Mouse (Mus musculus): Measurements from ENCODE around the gene Rap2a. TPM values are rescaled to one million over a fixed set of nuclear protein-coding genes. Genes with fewer than 3 reads are reported as not detected.

Gene Rap2a
- total and polyA plus RNA-seq, 3 experiments = 3.6 to 25.1 (median 8.7) TPM

DNA sequence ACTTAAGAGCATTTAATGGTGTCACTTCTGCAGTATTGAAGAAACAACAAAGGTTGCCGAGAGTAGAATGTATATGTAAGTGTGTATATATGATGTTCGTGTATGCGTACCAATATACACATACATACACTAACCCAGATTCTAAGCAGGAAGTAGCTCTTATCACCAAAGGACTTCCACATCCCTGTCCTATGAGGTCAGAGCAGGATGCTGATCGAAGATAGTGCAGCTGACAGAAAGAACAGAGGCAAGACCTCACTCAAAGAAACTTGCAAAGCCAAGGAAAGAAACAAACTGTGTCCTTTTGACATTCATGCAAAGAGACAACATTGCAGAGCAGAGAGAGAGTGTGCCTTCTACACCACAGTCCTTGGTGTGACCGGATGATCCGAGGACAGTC, 66.3 kb downstream of the Rap2a start:
- Histone ChIP-seq H3K4me3 (ENCODE audit: low read depth, low read length) (no peak overlapping the region), H3K27me3 (ENCODE audit: insufficient read depth, low read length) (no peaks in the 10 kb centered on the region), H3K9me3 (replicated peaks) (peaks cover 18% of the 10 kb centered on the region), H3K36me3 (replicated peaks) (no peaks in the 10 kb centered on the region), H3K4me1 (ENCODE audit: insufficient read depth, low read depth, low read length) (no peaks in the 10 kb centered on the region)
- no peak for TF ChIP-seq POLR2AphosphoS5 (IDR thresholded peaks at IDR 0.05; ENCODE audit: insufficient replicate concordance, low read depth, low read length)
- no peak for TF ChIP-seq CTCF (IDR thresholded peaks at IDR 0.05; ENCODE audit: low read depth, low read length)
- no peak for TF ChIP-seq GATA1 (IDR thresholded peaks at IDR 0.05; ENCODE audit: borderline replicate concordance, low read length)
- TF ChIP-seq TAL1 (conservative IDR thresholded peaks at IDR 0.05; ENCODE audit: low read depth, low read length) = no peak
- no peak for TF ChIP-seq GATA2 (IDR thresholded peaks at IDR 0.05; ENCODE audit: borderline replicate concordance, low read depth, low read length)
- DNase-seq (ENCODE audit: low spot score) (no peak), ATAC-seq (ENCODE audit: extremely low read depth, insufficient number of reproducible peaks, low FRiP score, poor library complexity, severe bottlenecking) (no peak)

DNA sequence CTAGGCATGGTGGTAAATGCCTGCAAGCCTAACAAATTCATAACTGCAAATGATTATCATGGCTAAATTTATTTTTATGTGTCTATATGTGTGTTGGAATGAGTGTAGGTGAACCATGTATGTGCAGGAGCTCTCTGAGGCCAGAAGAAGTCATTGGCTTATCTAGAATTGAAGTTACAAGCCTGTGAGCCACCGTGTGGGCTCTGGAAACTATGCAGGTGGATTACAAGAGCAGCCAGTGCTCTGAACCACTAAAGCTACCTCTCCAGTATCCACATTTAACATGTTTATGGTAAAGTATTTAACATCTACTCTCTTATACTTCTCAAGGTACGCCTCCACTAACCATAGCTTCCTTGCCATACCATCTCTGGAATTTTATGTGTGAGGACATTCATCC, 66.7 kb downstream of the Rap2a start:
- no peak for TF ChIP-seq GATA1 (IDR thresholded peaks at IDR 0.05; ENCODE audit: borderline replicate concordance, low read length)
- TF ChIP-seq GATA2 (IDR thresholded peaks at IDR 0.05; ENCODE audit: borderline replicate concordance, low read depth, low read length) = no peak
- no peak for TF ChIP-seq TAL1 (conservative IDR thresholded peaks at IDR 0.05; ENCODE audit: low read depth, low read length)
- TF ChIP-seq POLR2AphosphoS5 (IDR thresholded peaks at IDR 0.05; ENCODE audit: insufficient replicate concordance, low read depth, low read length) = no peak
- no peak for TF ChIP-seq CTCF (IDR thresholded peaks at IDR 0.05; ENCODE audit: low read depth, low read length)
- Histone ChIP-seq H3K9me3 (replicated peaks) (peaks cover 14% of the 10 kb centered on the region), H3K4me1 (ENCODE audit: insufficient read depth, low read depth, low read length) (no peaks in the 10 kb centered on the region), H3K27me3 (ENCODE audit: insufficient read depth, low read length) (no peaks in the 10 kb centered on the region), H3K4me3 (ENCODE audit: low read depth, low read length) (no peak overlapping the region), H3K36me3 (replicated peaks) (no peaks in the 10 kb centered on the region)
- ATAC-seq (ENCODE audit: extremely low read depth, insufficient number of reproducible peaks, low FRiP score, poor library complexity, severe bottlenecking) (no peak), DNase-seq (ENCODE audit: low spot score) (no peak)

Other genes with a start within 250 kb of the Rap2a start
- gene Mbnl2, start 202.8 kb upstream of the Rap2a start, total RNA-seq (2014; fragmentation: Nextera tagmentation) = 140 and 158 TPM in 2 replicates
- gene Mbnl2, start 202.8 kb upstream of the Rap2a start, total RNA-seq (2017) = 67.0 and 70.1 TPM in 2 replicates
- gene Mbnl2, start 202.8 kb upstream of the Rap2a start, polyA plus RNA-seq (2012) = 24.4 TPM in 2 replicates

Data from G1E (cell line).